Mouse (Mus musculus) MEL (cell line): Measurements from ENCODE around the gene Arid1b. TPM values are rescaled to one million over a fixed set of nuclear protein-coding genes. Genes with fewer than 3 reads are reported as not detected.

Source experiments
- DNase-seq: peaks from one replicate; pipeline ENCODE4 v3.0.0; 2011; ENCODE audit warnings: low read depth, low spot score
- H3K27ac ChIP-seq: 2 replicates; pipeline ENCODE4 v1.5.1; 2012; ENCODE audit warnings: low read depth, mild to moderate bottlenecking, control low read depth, low read length, moderate library complexity; ENCODE audit not compliant: control insufficient read depth
- H3K27me3 ChIP-seq, 2 experiments: fragments of 150-350 bp in 1 of 2; sonication (generic) in 1 of 2; 2 replicates each; pipeline ENCODE4 v1.6.1; 2012; ENCODE audit warnings: low read length in 2 of 2, mild to moderate bottlenecking in 2 of 2, improper control_type of control experiment in 1 of 2, moderate library complexity in 1 of 2; ENCODE audit not compliant: insufficient read depth in 2 of 2, control insufficient read depth in 1 of 2
- H3K36me3 ChIP-seq, 2 experiments: 2 replicates each; pipeline ENCODE4 v1.6.1; 2012 to 2014; ENCODE audit warnings: low read length in 2 of 2, improper control_type of control experiment in 1 of 2, inconsistent platforms in 1 of 2, mild to moderate bottlenecking in 1 of 2; ENCODE audit not compliant: insufficient read depth in 2 of 2, control insufficient read depth in 1 of 2
- H3K4me1 ChIP-seq, 2 experiments: fragments of 150-350 bp in 1 of 2; sonication (generic) in 1 of 2; 2 replicates each; pipeline ENCODE4 v1.6.1; 2012; ENCODE audit warnings: low read length in 2 of 2, improper control_type of control experiment in 1 of 2, mild to moderate bottlenecking in 1 of 2; ENCODE audit not compliant: insufficient read depth in 2 of 2, control insufficient read depth in 1 of 2
- H3K4me3 ChIP-seq, 2 experiments: fragments of 150-350 bp in 1 of 2; sonication (generic) in 1 of 2; 2 replicates each; pipeline ENCODE4 v1.5.1; 2012; ENCODE audit warnings: low read depth in 2 of 2, low read length in 2 of 2, mild to moderate bottlenecking in 2 of 2, moderate library complexity in 2 of 2, control low read depth in 1 of 2, improper control_type of control experiment in 1 of 2; ENCODE audit not compliant: control insufficient read depth in 1 of 2, insufficient read depth in 1 of 2
- H3K79me2 ChIP-seq: 2 replicates; pipeline ENCODE4 v1.6.1; 2012; ENCODE audit warnings: mild to moderate bottlenecking, low read length, moderate library complexity; ENCODE audit not compliant: control insufficient read depth, poor library complexity, insufficient read depth
- H3K9ac ChIP-seq: 2 replicates; pipeline ENCODE4 v1.6.1; 2012; ENCODE audit warnings: low read depth, mild to moderate bottlenecking, control low read depth, low read length, moderate library complexity; ENCODE audit not compliant: control insufficient read depth, poor library complexity, severe bottlenecking
- H3K9me3 ChIP-seq: fragments of 150-350 bp; sonication (generic); replicated peaks from 2 replicates; pipeline ENCODE4 v1.6.1; 2012; ENCODE audit warnings: mild to moderate bottlenecking, low read length, improper control_type of control experiment, moderate library complexity; ENCODE audit not compliant: insufficient read depth
- BHLHE40 ChIP-seq: IDR thresholded peaks from 2 replicates; pipeline ENCODE4 v1.6.1; 2012; ENCODE audit warnings: low read depth, mild to moderate bottlenecking, inconsistent platforms, low read length, improper control_type of control experiment, borderline replicate concordance
- CHD1 ChIP-seq: IDR thresholded peaks from 2 replicates; pipeline ENCODE4 v1.6.1; 2012; ENCODE audit warnings: low read depth, mild to moderate bottlenecking, inconsistent platforms, low read length, improper control_type of control experiment
- CHD2 ChIP-seq: IDR thresholded peaks from 2 replicates; pipeline ENCODE4 v1.6.1; 2011; ENCODE audit warnings: low read length, improper control_type of control experiment
- CTCF ChIP-seq, 3 experiments: IDR thresholded peaks in 2 of 3; conservative IDR thresholded peaks in 1 of 3; 2 replicates each; pipeline ENCODE4 v1.5.1; 2011 to 2012; ENCODE audit warnings: low read length in 3 of 3, low read depth in 2 of 3, mild to moderate bottlenecking in 2 of 3, improper control_type of control experiment in 1 of 3, inconsistent platforms in 1 of 3, mixed read lengths in 1 of 3, moderate library complexity in 1 of 3; ENCODE audit not compliant: control insufficient read depth in 1 of 3, insufficient read depth in 1 of 3, poor library complexity in 1 of 3, severe bottlenecking in 1 of 3
- E2F4 ChIP-seq: IDR thresholded peaks from 2 replicates; pipeline ENCODE4 v1.6.1; 2011; ENCODE audit warnings: low read depth, low read length, improper control_type of control experiment, borderline replicate concordance
- ELF1 ChIP-seq: IDR thresholded peaks from 2 replicates; pipeline ENCODE4 v1.6.1; 2014; ENCODE audit warnings: low read depth, mild to moderate bottlenecking, inconsistent platforms, low read length, improper control_type of control experiment, moderate library complexity
- ETS1 ChIP-seq: IDR thresholded peaks from 2 replicates; pipeline ENCODE4 v1.6.1; 2012; ENCODE audit warnings: low read depth, mild to moderate bottlenecking, inconsistent platforms, low read length, improper control_type of control experiment, moderate library complexity
- GABPA ChIP-seq: IDR thresholded peaks from 2 replicates; pipeline ENCODE4 v1.6.1; 2012; ENCODE audit warnings: low read depth, mild to moderate bottlenecking, inconsistent platforms, low read length, improper control_type of control experiment, moderate library complexity
- GATA1 ChIP-seq: IDR thresholded peaks from 2 replicates; pipeline ENCODE4 v1.6.1; 2011; ENCODE audit warnings: low read depth, low read length, improper control_type of control experiment
- HCFC1 ChIP-seq: IDR thresholded peaks from 2 replicates; pipeline ENCODE4 v1.6.1; 2012; ENCODE audit warnings: low read depth, mild to moderate bottlenecking, inconsistent platforms, low read length, improper control_type of control experiment, moderate library complexity
- JUND ChIP-seq: IDR thresholded peaks from 2 replicates; pipeline ENCODE4 v1.6.1; 2011; ENCODE audit warnings: low read depth, mild to moderate bottlenecking, improper control_type of control experiment, low read length
- KAT2A ChIP-seq: conservative IDR thresholded peaks from 2 replicates; pipeline ENCODE4 v1.6.1; 2012; ENCODE audit warnings: low read depth, low read length, improper control_type of control experiment, inconsistent platforms
- MAFK ChIP-seq: IDR thresholded peaks from 2 replicates; pipeline ENCODE4 v1.6.1; 2011; ENCODE audit warnings: low read depth, mild to moderate bottlenecking, low read length, improper control_type of control experiment, borderline replicate concordance
- MAX ChIP-seq: IDR thresholded peaks from 2 replicates; pipeline ENCODE4 v1.6.1; 2011; ENCODE audit warnings: low read length, improper control_type of control experiment
- MAZ ChIP-seq: IDR thresholded peaks from 2 replicates; pipeline ENCODE4 v1.6.1; 2012; ENCODE audit warnings: low read depth, mild to moderate bottlenecking, inconsistent platforms, low read length, improper control_type of control experiment
- MEF2A ChIP-seq: IDR thresholded peaks from 2 replicates; pipeline ENCODE4 v1.6.1; 2014; ENCODE audit warnings: low read depth, mild to moderate bottlenecking, inconsistent platforms, low read length, improper control_type of control experiment; ENCODE audit not compliant: poor library complexity, insufficient replicate concordance, severe bottlenecking; ENCODE audit errors: extremely low read depth
- MXI1 ChIP-seq: IDR thresholded peaks from 2 replicates; pipeline ENCODE4 v1.6.1; 2011; ENCODE audit warnings: mild to moderate bottlenecking, low read depth, low read length, improper control_type of control experiment
- MYB ChIP-seq: IDR thresholded peaks from 2 replicates; pipeline ENCODE4 v1.6.1; 2011; ENCODE audit warnings: mild to moderate bottlenecking, low read depth, low read length, improper control_type of control experiment
- NELFE ChIP-seq: IDR thresholded peaks from 2 replicates; pipeline ENCODE4 v1.6.1; 2011; ENCODE audit warnings: low read depth, low read length, improper control_type of control experiment
- NRF1 ChIP-seq: IDR thresholded peaks from 2 replicates; pipeline ENCODE4 v1.6.1; 2014; ENCODE audit warnings: low read depth, mild to moderate bottlenecking, inconsistent platforms, low read length, improper control_type of control experiment, moderate library complexity; ENCODE audit not compliant: poor library complexity, insufficient read depth, severe bottlenecking
- POLR2A ChIP-seq, 2 experiments: IDR thresholded peaks; 2 replicates each; pipeline ENCODE4 v1.6.1; 2011 to 2012; ENCODE audit warnings: low read length in 2 of 2, mild to moderate bottlenecking in 2 of 2, control low read depth in 1 of 2, improper control_type of control experiment in 1 of 2, low read depth in 1 of 2, moderate library complexity in 1 of 2; ENCODE audit not compliant: control insufficient read depth in 1 of 2, insufficient read depth in 1 of 2, poor library complexity in 1 of 2
- POLR2AphosphoS5 ChIP-seq: IDR thresholded peaks from 2 replicates; pipeline ENCODE4 v1.6.1; 2012; ENCODE audit warnings: low read depth, borderline replicate concordance, mild to moderate bottlenecking, inconsistent platforms, low read length, moderate library complexity, mixed read lengths
- RAD21 ChIP-seq: IDR thresholded peaks from 2 replicates; pipeline ENCODE4 v1.6.1; 2011; ENCODE audit warnings: mild to moderate bottlenecking, low read depth, low read length, improper control_type of control experiment
- SMC3 ChIP-seq: IDR thresholded peaks from 2 replicates; pipeline ENCODE4 v1.6.1; 2011; ENCODE audit warnings: low read depth, low read length, improper control_type of control experiment
- TAL1 ChIP-seq: IDR thresholded peaks from 2 replicates; pipeline ENCODE4 v1.6.1; 2012; ENCODE audit warnings: mild to moderate bottlenecking, inconsistent platforms, low read length, moderate library complexity, mixed read lengths
- TCF12 ChIP-seq: IDR thresholded peaks from 2 replicates; pipeline ENCODE4 v1.6.1; 2014; ENCODE audit warnings: low read depth, mild to moderate bottlenecking, inconsistent platforms, low read length, improper control_type of control experiment, moderate library complexity
- UBTF ChIP-seq: IDR thresholded peaks from 2 replicates; pipeline ENCODE4 v1.6.1; 2012; ENCODE audit warnings: low read depth, mild to moderate bottlenecking, inconsistent platforms, low read length, improper control_type of control experiment, moderate library complexity, borderline replicate concordance; ENCODE audit not compliant: insufficient read depth
- USF2 ChIP-seq, 2 experiments: IDR thresholded peaks; 2 replicates each; pipeline ENCODE4 v1.6.1; 2011 to 2012; ENCODE audit warnings: improper control_type of control experiment in 2 of 2, low read length in 2 of 2, borderline replicate concordance in 1 of 2, inconsistent platforms in 1 of 2, low read depth in 1 of 2, mild to moderate bottlenecking in 1 of 2; ENCODE audit not compliant: insufficient read depth in 1 of 2
- ZKSCAN1 ChIP-seq: IDR thresholded peaks from 2 replicates; pipeline ENCODE4 v1.6.1; 2012; ENCODE audit warnings: low read depth, mild to moderate bottlenecking, inconsistent platforms, low read length, improper control_type of control experiment, moderate library complexity
- ZMIZ1 ChIP-seq: IDR thresholded peaks from 2 replicates; pipeline ENCODE4 v1.6.1; 2012; ENCODE audit warnings: low read depth, mild to moderate bottlenecking, inconsistent platforms, low read length, improper control_type of control experiment, moderate library complexity
- ZNF384 ChIP-seq: IDR thresholded peaks from 2 replicates; pipeline ENCODE4 v1.6.1; 2012; ENCODE audit warnings: low read depth, mild to moderate bottlenecking, inconsistent platforms, low read length, improper control_type of control experiment
- polyA plus RNA-seq, 2 experiments: library from polyadenylated mRNA; stranded (reverse) in 1 of 2; unstranded in 1 of 2; fragments of >175 nt in 1 of 2; fragments of >200 nt in 1 of 2; gene quantifications; 2 replicates each; pipeline versions ENCODE4 v1.2.1 to v1.2.4; 2012; ENCODE audit warnings: low replicate concordance in 2 of 2, low read depth in 1 of 2; ENCODE audit not compliant: insufficient read length in 2 of 2, insufficient read depth in 1 of 2, missing spikeins in 1 of 2
- total RNA-seq: library from RNA; depleted of rRNA; stranded (reverse); fragments of 300-350 nt; gene quantifications from 2 replicates; pipeline ENCODE4 v1.2.3, GENCODE M21; 2012

The Arid1b gene
- total and polyA plus RNA-seq, 3 experiments: 13.4 to 17.4 TPM; not detected in 1

DNA sequence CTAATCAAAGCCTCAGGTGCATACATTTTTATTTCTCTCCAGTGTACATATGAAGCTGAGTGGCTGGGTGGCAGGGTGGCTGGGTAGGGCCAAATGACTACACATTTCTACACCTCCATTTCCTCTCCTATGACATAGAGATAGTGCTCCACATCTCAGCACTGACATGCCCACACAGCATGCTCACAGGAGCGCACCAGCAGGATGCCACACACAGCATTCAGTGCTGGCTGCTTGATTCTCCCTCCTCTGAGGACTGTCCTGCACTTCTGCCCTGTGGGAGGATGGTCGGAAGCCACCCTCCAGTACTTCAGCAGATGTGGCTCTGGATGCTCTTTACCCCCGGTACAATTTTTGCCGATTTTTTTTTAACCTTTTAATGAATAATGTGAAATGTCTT lies 172.0 kb downstream of the Arid1b start:
- H3K9me3 ChIP-seq: no peaks in the 10 kb centered on the region
- no peaks in the 10 kb centered on the region for H3K4me1 ChIP-seq
- TF ChIP-seq HCFC1 (no peak), CHD2 (no peak), JUND (no peak), SMC3 (no peak), MXI1 (no peak), MYB (no peak), ZKSCAN1 (no peak), CHD1 (no peak), POLR2A (IDR thresholded peaks at IDR 0.05; ENCODE audit: control insufficient read depth in 1 of 2, insufficient read depth in 1 of 2, low read depth in 1 of 2, low read length in 2 of 2, poor library complexity in 1 of 2) (no peak), KAT2A (no peak), TAL1 (no peak), MAZ (no peak), POLR2AphosphoS5 (no peak), NELFE (no peak), MEF2A (no peak), ETS1 (no peak), RAD21 (no peak), MAX (no peak), ELF1 (no peak)
- no peaks in the 10 kb centered on the region for H3K36me3 ChIP-seq
- no peak overlapping the region for H3K9ac ChIP-seq
- H3K27ac ChIP-seq: no peak overlapping the region
- DNase-seq: no peak
- no peaks in the 10 kb centered on the region for H3K27me3 ChIP-seq
- H3K79me2 ChIP-seq: no peaks in the 10 kb centered on the region; the same call in 1 of the 2 replicates
- H3K4me3 ChIP-seq: no peak overlapping the region

DNA sequence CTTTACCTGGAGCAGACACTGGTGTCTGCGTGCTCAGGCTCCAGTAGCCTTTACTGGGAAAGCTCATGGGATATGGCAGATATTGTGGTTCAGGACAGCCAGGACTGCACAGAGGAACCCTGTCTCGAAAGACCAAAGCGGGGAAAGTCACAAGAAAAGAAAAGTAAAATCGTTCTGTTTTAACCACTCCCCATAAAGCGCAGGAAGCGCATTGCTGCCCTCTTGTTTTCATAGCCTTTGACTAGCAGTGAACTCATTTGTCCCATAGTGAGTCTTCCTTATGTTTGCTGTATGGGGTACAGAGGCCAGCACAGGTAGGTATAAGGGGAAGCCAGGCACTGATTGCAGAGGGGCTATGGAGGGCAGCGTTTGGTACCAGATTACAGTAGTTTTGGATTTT lies 173.9 kb downstream of the Arid1b start:
- no peak for DNase-seq
- TF ChIP-seq RAD21: no peak
- TF ChIP-seq NRF1: no peak
- no peak for TF ChIP-seq E2F4
- TF ChIP-seq BHLHE40: no peak
- no peak for TF ChIP-seq USF2 (IDR thresholded peaks at IDR 0.05; ENCODE audit: borderline replicate concordance in 1 of 2, insufficient read depth in 1 of 2, low read depth in 1 of 2, low read length in 2 of 2)
- no peak for TF ChIP-seq ZMIZ1
- no peak for TF ChIP-seq UBTF
- TF ChIP-seq MAFK: no peak
- TF ChIP-seq GATA1: no peak
- TF ChIP-seq CTCF (IDR thresholded peaks at IDR 0.05 in 2 of 3, conservative IDR thresholded peaks at IDR 0.05 in 1 of 3; ENCODE audit: control insufficient read depth in 1 of 3, insufficient read depth in 1 of 3, low read depth in 2 of 3, low read length in 3 of 3, poor library complexity in 1 of 3, severe bottlenecking in 1 of 3): no peak
- no peak for TF ChIP-seq ZNF384
- TF ChIP-seq GABPA: no peak
- no peak for TF ChIP-seq TCF12
- no peak for TF ChIP-seq CHD2
- no peak for TF ChIP-seq MAX
- no peak for TF ChIP-seq MXI1
- no peak for TF ChIP-seq SMC3
- TF ChIP-seq CHD1: no peak
- TF ChIP-seq POLR2A (IDR thresholded peaks at IDR 0.05; ENCODE audit: control insufficient read depth in 1 of 2, insufficient read depth in 1 of 2, low read depth in 1 of 2, low read length in 2 of 2, poor library complexity in 1 of 2): no peak
- no peak for TF ChIP-seq ZKSCAN1
- H3K9me3 ChIP-seq: no peaks in the 10 kb centered on the region

More for the DNA sequence above, 173.9 kb downstream of the Arid1b start:
- no peak overlapping the region for H3K27ac ChIP-seq
- no peaks in the 10 kb centered on the region for H3K36me3 ChIP-seq
- no peaks in the 10 kb centered on the region for H3K4me1 ChIP-seq
- no peak overlapping the region for H3K4me3 ChIP-seq
- H3K79me2 ChIP-seq: no peaks in the 10 kb centered on the region; the same call in 1 of the 2 replicates
- no peak overlapping the region for H3K9ac ChIP-seq
- no peaks in the 10 kb centered on the region for H3K27me3 ChIP-seq
